Mouse (Mus musculus) thymus, postnatal 14 days (tissue): ENCODE measurements around the gene E2f2.
A peak's percentile ranks its signal among the peaks of the same experiment; 100 is the strongest.

Experiments used
- DNase-seq: peaks from one replicate; pipeline ENCODE4 v3.0.0; 2021

Gene E2f2

GRCm38 (mm10) chr4:136145362-136145885 is 26.8 kb upstream of the E2f2 start:
- no peak for DNase-seq

GRCm38 (mm10) chr4:136145991-136146711 is 26.0 kb upstream of the E2f2 start:
- no peak for DNase-seq

- no peak for DNase-seq
These were observed 25.5 kb upstream of the E2f2 start for GRCm38 (mm10) chr4:136146712-136147154.

GRCm38 (mm10) chr4:136147436-136148135 is 24.6 kb upstream of the E2f2 start:
- peak; percentile 95 for DNase-seq

GRCm38 (mm10) chr4:136148342-136149044 is 23.7 kb upstream of the E2f2 start:
- peak; percentile 77 for DNase-seq

- DNase-seq = no peak
These were observed 23.2 kb upstream of the E2f2 start for GRCm38 (mm10) chr4:136149045-136149379.

- DNase-seq = peak; percentile 76
These were observed 22.5 kb upstream of the E2f2 start for GRCm38 (mm10) chr4:136149734-136150133.

- DNase-seq = no peak
These were observed 21.6 kb upstream of the E2f2 start for GRCm38 (mm10) chr4:136150596-136150995.

GRCm38 (mm10) chr4:136152821-136153220 is 19.4 kb upstream of the E2f2 start:
- DNase-seq = peak; percentile 48

- DNase-seq = no peak
These were observed 17.7 kb upstream of the E2f2 start for GRCm38 (mm10) chr4:136154462-136154861.

GRCm38 (mm10) chr4:136158498-136158897 is 13.7 kb upstream of the E2f2 start:
- peak; percentile 74 for DNase-seq

- DNase-seq = peak; percentile 81
These were observed 12.3 kb upstream of the E2f2 start for GRCm38 (mm10) chr4:136159802-136160397.

GRCm38 (mm10) chr4:136163448-136163847 is 8.7 kb upstream of the E2f2 start:
- DNase-seq = peak; percentile 93

GRCm38 (mm10) chr4:136164981-136165380 is 7.2 kb upstream of the E2f2 start:
- no peak for DNase-seq

- DNase-seq = no peak
These were observed 4.5 kb upstream of the E2f2 start for GRCm38 (mm10) chr4:136167701-136168100.

GRCm38 (mm10) chr4:136170401-136170800 is 1.8 kb upstream of the E2f2 start:
- DNase-seq = no peak

GRCm38 (mm10) chr4:136171455-136171854 is 739 bp upstream of the E2f2 start:
- no peak for DNase-seq

- peak; percentile 64 for DNase-seq
These were observed 482 bp downstream of the E2f2 start for GRCm38 (mm10) chr4:136172542-136173209.

GRCm38 (mm10) chr4:136173210-136173715 is 1.1 kb downstream of the E2f2 start:
- DNase-seq = no peak

GRCm38 (mm10) chr4:136174216-136175193 is 2.3 kb downstream of the E2f2 start:
- DNase-seq = peak; percentile 69

- DNase-seq = peak; percentile 46
These were observed 3.9 kb downstream of the E2f2 start for GRCm38 (mm10) chr4:136176022-136176552.
